Comparison of ENCODE assay signal across 13 mouse cellular contexts in genomic region chr2:31640609-31641507, GRCm38 (mm10). TPM values are rescaled to one million over a fixed set of nuclear protein-coding genes. Genes with fewer than 3 reads are reported as not detected.
DNase-seq lines count a peak whose midpoint lies in the region; ATAC-seq and TF ChIP-seq lines count a peak whose summit lies in the region.
"Had no signal": no experiment of that assay in that cellular context is flagged by ENCODE, and none has a peak within 500 bp of the region (broad histone marks: within the 10 kb centered on the region; RNA-seq: fewer than 3 reads in every experiment).

No protein-coding gene starts in this region.

- WGBS in lung, embryonic 16.5 days = 1% methylated on average over 48 of the region's 48 CpGs
- 2% methylated on average over 48 of the region's 48 CpGs for WGBS in lung, adult 2 months
- WGBS in forebrain, embryonic 12.5 days = under 1% methylated on average over 48 of the region's 48 CpGs
- WGBS in limb, embryonic 12.5 days = 1% methylated on average over 48 of the region's 48 CpGs
- under 1% methylated on average over 48 of the region's 48 CpGs for WGBS in kidney, embryonic 14.5 days

- peaks cover 93% of the 10 kb centered on the region for H3K27me3 ChIP-seq in lung, embryonic 16.5 days (ENCODE audit: control insufficient read depth, insufficient read depth, low read depth, low read length)
- H3K27me3 ChIP-seq in forebrain, embryonic 12.5 days = peaks cover 99% of the 10 kb centered on the region
- H3K27me3 ChIP-seq in limb, embryonic 12.5 days = peaks cover 100% of the 10 kb centered on the region
- H3K27me3 ChIP-seq in kidney, embryonic 14.5 days (ENCODE audit: control insufficient read depth, insufficient read depth, low read length) = peaks cover 95% of the 10 kb centered on the region

- no peak for TF ChIP-seq CTCF in lung, adult 2 months (IDR thresholded peaks at IDR 0.05; ENCODE audit: insufficient read depth, low read length)

- DNase-seq in lung, adult 2 months = no peak
- peak; percentile 35 for DNase-seq in retina, postnatal 1 day
- no peak for DNase-seq in adrenal gland, postnatal 14 days
- DNase-seq in layer of hippocampus, postnatal 10 days (ENCODE audit: low spot score in 2 of 2) = no peak
- DNase-seq: cerebellum, adult 9-10 months; thymus, adult 2 months had no signal

- H3K27ac ChIP-seq in lung, embryonic 16.5 days (ENCODE audit: low read length) = no peak overlapping the region
- H3K27ac ChIP-seq in forebrain, embryonic 12.5 days = peak overlapping the region; percentile 50; the same call in 1 of the 2 replicates
- H3K27ac ChIP-seq in limb, embryonic 12.5 days = no peak overlapping the region
- H3K27ac ChIP-seq in kidney, embryonic 14.5 days (ENCODE audit: low read depth, low read length) = no peak overlapping the region

- no peak overlapping the region for H3K9ac ChIP-seq in lung, embryonic 16.5 days (ENCODE audit: low read length)
- H3K9ac ChIP-seq in forebrain, embryonic 12.5 days = peak overlapping the region; percentile 25
- 0 out of 2 replicates have a peak overlapping the region, but pooled peaks have one; percentile 8 for H3K9ac ChIP-seq in limb, embryonic 12.5 days (replicated peaks)
- no peak overlapping the region for H3K9ac ChIP-seq in kidney, embryonic 14.5 days (ENCODE audit: low read depth, low read length)

- no peak overlapping the region for H3K4me2 ChIP-seq in lung, embryonic 16.5 days (ENCODE audit: low read depth, low read length)
- H3K4me2 ChIP-seq in forebrain, embryonic 12.5 days = peak overlapping the region; percentile 46
- 0 out of 2 replicates have a peak overlapping the region, but pooled peaks have one; percentile 20 for H3K4me2 ChIP-seq in limb, embryonic 12.5 days
- no peak overlapping the region for H3K4me2 ChIP-seq in kidney, embryonic 14.5 days (replicated peaks; ENCODE audit: low read depth, low read length)

- no peaks in the 10 kb centered on the region for H3K36me3 ChIP-seq in lung, embryonic 16.5 days (ENCODE audit: control insufficient read depth, insufficient read depth, low read length)
- H3K36me3 ChIP-seq in forebrain, embryonic 12.5 days (replicated peaks) = no peaks in the 10 kb centered on the region
- H3K36me3 ChIP-seq in limb, embryonic 12.5 days = no peaks in the 10 kb centered on the region
- H3K36me3 ChIP-seq in kidney, embryonic 14.5 days (ENCODE audit: control insufficient read depth, insufficient read depth, low read length) = no peaks in the 10 kb centered on the region

- no peaks in the 10 kb centered on the region for H3K9me3 ChIP-seq in lung, embryonic 16.5 days (ENCODE audit: control insufficient read depth, low read length)
- H3K9me3 ChIP-seq in forebrain, embryonic 12.5 days = no peaks in the 10 kb centered on the region
- H3K9me3 ChIP-seq in limb, embryonic 12.5 days = no peaks in the 10 kb centered on the region
- H3K9me3 ChIP-seq in kidney, embryonic 14.5 days (ENCODE audit: control insufficient read depth, low read length) = no peaks in the 10 kb centered on the region

- TF ChIP-seq POLR2A in lung, adult 2 months (IDR thresholded peaks at IDR 0.05; ENCODE audit: borderline replicate concordance, extremely low read depth, low read depth, low read length) = no peak

- H3K4me3 ChIP-seq in lung, embryonic 16.5 days (ENCODE audit: low read length) = peak overlapping the region; percentile 6; the same call in 1 of the 2 replicates
- H3K4me3 ChIP-seq in lung, adult 2 months (replicated peaks; ENCODE audit: extremely low read depth, low read depth, low read length) = no peak overlapping the region
- H3K4me3 ChIP-seq in forebrain, embryonic 12.5 days (replicated peaks) = peak overlapping the region; percentile 27
- peak overlapping the region; percentile 4 for H3K4me3 ChIP-seq in limb, embryonic 12.5 days (replicated peaks)
- H3K4me3 ChIP-seq in kidney, embryonic 14.5 days (ENCODE audit: low read length) = no peak overlapping the region; the same call in 1 of the 2 replicates

- H3K4me1 ChIP-seq in lung, embryonic 16.5 days (replicated peaks; ENCODE audit: control insufficient read depth, insufficient read depth, low read length) = peaks cover 14% of the 10 kb centered on the region
- H3K4me1 ChIP-seq in lung, adult 2 months (ENCODE audit: control insufficient read depth, insufficient read depth, low read length) = peaks cover 3% of the 10 kb centered on the region
- H3K4me1 ChIP-seq in forebrain, embryonic 12.5 days = peaks cover 61% of the 10 kb centered on the region
- H3K4me1 ChIP-seq in limb, embryonic 12.5 days (replicated peaks) = peaks cover 31% of the 10 kb centered on the region
- H3K4me1 ChIP-seq in kidney, embryonic 14.5 days (ENCODE audit: control insufficient read depth, insufficient read depth, low read length) = peaks cover 14% of the 10 kb centered on the region; the same call in 1 of the 2 replicates

- ATAC-seq in lung, embryonic 16.5 days (ENCODE audit: low read depth) = no peak
- ATAC-seq in forebrain, embryonic 12.5 days (ENCODE audit: low FRiP score) = peak; percentile 40; the same call in 1 of the 2 replicates
- ATAC-seq in limb, embryonic 12.5 days (ENCODE audit: insufficient number of reproducible peaks, insufficient read depth, low FRiP score, low TSS enrichment, low read depth) = no peak
- ATAC-seq in kidney, embryonic 14.5 days (ENCODE audit: low FRiP score, low TSS enrichment) = no peak

RNA-seq across cellular contexts. Expression of gene Prdm12, which starts 1.0 kb away (rescaled TPM):
- not detected in 2 replicates for polyA plus RNA-seq in lung, embryonic 16.5 days (2015; fragmentation: Nextera tagmentation; extraction: Ambion mirVana)
- not detected in 2 replicates for polyA plus RNA-seq in lung, adult 2 months (2012; rRNA removed)
- polyA plus RNA-seq in forebrain, embryonic 12.5 days (2016; fragmentation: Nextera tagmentation; extraction: Ambion mirVana) = 5.4 and 6.7 TPM in 2 replicates
- 0.66 TPM in 1 of 2 replicates, not detected in the other for polyA plus RNA-seq in limb, embryonic 12.5 days (2016; fragmentation: Nextera tagmentation; extraction: Ambion mirVana)
- total RNA-seq in adrenal gland, postnatal 14 days (2021) = not detected in 2 replicates
- polyA plus RNA-seq in kidney, embryonic 14.5 days (2014; fragmentation: Nextera tagmentation; extraction: Ambion mirVana) = not detected in 2 replicates
- under 1 TPM in 1 of 2 experiments, not detected in 1; 0.31 TPM for total RNA-seq in layer of hippocampus, postnatal 10 days (2021)
- total RNA-seq: heart, adult 8-10 months; MEL had no signal
- polyA plus RNA-seq: liver, embryonic 16.5 days had no signal

RNA-seq across cellular contexts. Expression of gene Exosc2, which starts 29.7 kb away (rescaled TPM):
- polyA plus RNA-seq in lung, embryonic 16.5 days (2015; fragmentation: Nextera tagmentation; extraction: Ambion mirVana) = 55.1 and 56.5 TPM in 2 replicates
- 7.7 and 8.8 TPM in 2 replicates for polyA plus RNA-seq in lung, adult 2 months (2012; rRNA removed)
- 57.8 and 60.7 TPM in 2 replicates for polyA plus RNA-seq in forebrain, embryonic 12.5 days (2016; fragmentation: Nextera tagmentation; extraction: Ambion mirVana)
- polyA plus RNA-seq in limb, embryonic 12.5 days (2016; fragmentation: Nextera tagmentation; extraction: Ambion mirVana) = 88.3 and 94.9 TPM in 2 replicates
- total RNA-seq in adrenal gland, postnatal 14 days (2021) = 22.8 and 25.3 TPM in 2 replicates
- 64.9 and 73.6 TPM in 2 replicates for polyA plus RNA-seq in kidney, embryonic 14.5 days (2014; fragmentation: Nextera tagmentation; extraction: Ambion mirVana)
- 10 to 100 TPM; 18.9 to 23.4 TPM for total RNA-seq in layer of hippocampus, postnatal 10 days (2021)

RNA-seq across cellular contexts. Expression of gene Abl1, which starts 47.3 kb away (rescaled TPM):
- 37.6 and 39.1 TPM in 2 replicates for polyA plus RNA-seq in lung, embryonic 16.5 days (2015; fragmentation: Nextera tagmentation; extraction: Ambion mirVana)
- 55.0 and 61.7 TPM in 2 replicates for polyA plus RNA-seq in lung, adult 2 months (2012; rRNA removed)
- 44.4 and 47.3 TPM in 2 replicates for polyA plus RNA-seq in forebrain, embryonic 12.5 days (2016; fragmentation: Nextera tagmentation; extraction: Ambion mirVana)
- polyA plus RNA-seq in limb, embryonic 12.5 days (2016; fragmentation: Nextera tagmentation; extraction: Ambion mirVana) = 63.0 and 72.2 TPM in 2 replicates
- total RNA-seq in adrenal gland, postnatal 14 days (2021) = 57.5 and 67.3 TPM in 2 replicates
- polyA plus RNA-seq in kidney, embryonic 14.5 days (2014; fragmentation: Nextera tagmentation; extraction: Ambion mirVana) = 30.9 and 54.6 TPM in 2 replicates
- total RNA-seq in layer of hippocampus, postnatal 10 days (2021) = 10 to 100 TPM; 42.2 to 48.3 TPM

Comparison
In these comparisons a context has a peak if more than half of its experiments do, and no peak if none do; other contexts are left out.
1. H3K4me3 ChIP-seq: peak in lung, embryonic 16.5 days (single experiment), forebrain, embryonic 12.5 days (single experiment) and limb, embryonic 12.5 days (single experiment); none in lung, adult 2 months (single experiment) and kidney, embryonic 14.5 days (single experiment).
2. H3K4me2 ChIP-seq: peak in forebrain, embryonic 12.5 days (single experiment) and limb, embryonic 12.5 days (single experiment); none in lung, embryonic 16.5 days (single experiment) and kidney, embryonic 14.5 days (single experiment).
3. H3K9ac ChIP-seq: peak in forebrain, embryonic 12.5 days (single experiment) and limb, embryonic 12.5 days (single experiment); none in lung, embryonic 16.5 days (single experiment) and kidney, embryonic 14.5 days (single experiment).